Mouse (Mus musculus) 3T3-L1 (cell line): ENCODE measurements around the gene Ncoa3.
"Not testable (repeated sequence)": the region's sequence is repeated elsewhere in the genome, so short reads cannot be mapped to it uniquely, and the experiment has no call there.

Source experiments
- DNase-seq: peaks from one replicate; pipeline ENCODE4 v3.0.0-alpha.2; 2015; ENCODE audit warnings: low read depth, low spot score

The Ncoa3 gene

DNA sequence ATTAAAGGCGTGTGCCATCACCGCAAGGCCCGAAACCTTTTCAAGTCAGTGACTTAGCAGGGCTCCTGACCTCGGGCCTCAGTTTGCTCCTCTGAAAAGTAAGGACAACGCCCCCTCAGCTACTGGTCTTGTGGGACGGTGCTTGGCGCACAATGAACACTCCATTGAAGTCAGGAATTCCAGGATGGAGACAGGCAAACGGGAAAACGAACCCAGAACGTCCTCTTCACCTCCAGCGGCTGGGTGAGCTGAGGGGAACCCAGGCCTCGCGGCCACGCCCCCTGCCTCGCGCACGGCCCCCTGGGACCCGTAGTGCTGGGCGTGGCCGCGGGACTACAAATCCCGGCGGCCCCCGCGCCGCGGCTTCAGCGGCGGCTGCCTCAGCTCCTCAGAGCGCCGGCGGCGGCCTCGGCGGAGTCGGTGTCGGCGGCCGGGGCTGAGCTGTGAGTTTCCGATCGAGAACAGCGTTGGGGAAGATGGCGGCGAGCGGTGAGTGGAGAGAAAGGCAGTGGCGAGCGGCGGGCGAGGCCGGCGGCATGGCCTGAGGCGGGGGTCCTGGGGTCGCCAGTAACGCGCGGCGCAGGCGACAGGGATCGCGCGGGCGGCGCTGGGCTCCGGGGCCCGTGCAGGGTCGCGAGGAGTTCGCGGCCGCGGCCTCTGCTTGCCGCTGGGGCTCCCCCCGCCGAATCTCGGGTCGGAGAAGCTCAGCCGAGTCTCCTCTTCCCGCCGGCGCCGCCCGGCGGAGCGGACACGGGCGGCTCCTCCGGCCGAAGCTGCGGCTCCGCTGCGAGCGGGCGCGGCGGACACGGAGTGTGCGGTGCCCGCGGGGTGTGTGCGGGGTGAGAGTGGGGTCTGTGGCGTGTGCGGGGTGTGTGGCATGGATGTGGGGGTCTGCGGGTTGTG, at the start of gene Ncoa3:
TSS of gene Ncoa3 (plus strand) at position 367 of the 903 bp plus-strand sequence.
- peak; percentile 86 for DNase-seq

DNA sequence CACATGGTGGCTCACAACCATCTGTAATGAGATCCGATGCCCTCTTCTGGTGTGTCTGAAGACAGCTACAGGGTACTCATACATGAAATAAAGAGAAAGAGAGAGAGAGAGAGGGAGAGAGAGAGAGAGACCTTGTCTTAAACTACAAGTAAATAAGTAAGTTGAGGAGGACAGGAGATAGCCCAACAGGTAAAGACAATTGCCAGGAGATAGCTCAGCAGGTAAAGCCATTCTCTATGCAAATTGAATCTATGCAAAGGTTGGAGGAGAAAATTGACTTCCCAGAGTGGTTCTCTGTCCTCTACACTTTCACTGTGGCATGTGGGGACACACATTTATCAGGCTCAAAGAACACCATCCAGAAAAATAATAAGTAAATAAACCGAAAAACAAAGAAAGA, 49.3 kb upstream of the Ncoa3 start:
- DNase-seq = no peak

DNA sequence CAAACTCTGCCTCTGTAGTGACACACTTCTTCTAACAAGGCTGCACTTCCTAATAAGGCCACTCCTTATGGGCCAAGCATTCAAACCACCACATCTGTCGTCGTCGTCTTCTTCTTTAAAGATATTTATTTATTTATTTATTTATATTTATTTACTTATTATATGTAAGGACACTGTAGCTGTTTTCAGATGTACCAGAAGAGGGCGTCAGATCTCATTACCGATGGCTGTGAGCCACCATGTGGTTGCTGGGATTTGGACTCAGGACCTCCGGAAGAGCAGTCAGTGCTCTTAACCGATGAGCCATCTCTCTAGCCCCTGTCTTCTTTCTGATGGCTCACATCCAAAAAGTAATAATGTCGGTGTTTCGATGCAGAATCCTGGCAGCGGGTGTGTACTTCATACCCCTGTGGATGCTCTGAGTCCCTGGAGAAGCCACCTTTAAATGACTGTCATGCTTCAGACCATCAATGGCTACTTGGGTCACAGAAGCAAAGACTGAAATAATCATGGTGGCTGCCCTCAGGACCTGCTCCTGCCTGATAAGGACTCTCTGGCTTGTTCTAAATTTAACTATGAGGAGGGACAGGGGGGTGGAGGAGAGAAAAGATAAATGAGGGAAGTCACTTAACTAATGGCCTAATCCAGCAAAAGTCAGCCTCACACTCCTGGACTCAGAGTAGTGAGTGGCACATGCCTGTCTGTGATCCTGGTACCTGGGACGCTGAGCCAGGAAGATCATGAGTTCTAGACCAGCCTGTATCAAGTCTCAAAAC, 47.7 kb upstream of the Ncoa3 start:
- no peak for DNase-seq

DNA sequence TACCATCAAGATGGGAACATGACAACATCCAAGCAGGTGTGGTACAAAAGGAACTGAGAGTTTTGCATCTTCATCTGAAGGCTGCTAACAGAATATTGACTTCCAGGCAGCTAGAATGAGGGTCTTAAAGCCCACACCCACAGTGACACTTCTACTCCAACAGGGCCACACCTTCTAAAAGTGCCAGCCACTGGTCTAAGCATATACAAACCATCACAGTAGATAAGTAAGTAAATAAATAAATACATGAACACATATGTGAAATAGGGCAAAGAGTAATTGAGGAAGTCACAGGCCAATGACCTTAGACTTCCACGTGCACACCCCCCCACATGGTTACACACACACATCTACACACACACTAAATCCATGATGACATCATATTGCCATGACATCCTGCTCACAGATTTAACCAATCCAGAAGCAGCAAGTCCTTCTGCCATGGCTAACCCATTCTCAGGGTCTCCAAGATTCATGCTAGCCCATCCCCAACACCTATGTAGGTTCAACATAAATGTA, 46.3 kb upstream of the Ncoa3 start:
- no peak for DNase-seq

DNA sequence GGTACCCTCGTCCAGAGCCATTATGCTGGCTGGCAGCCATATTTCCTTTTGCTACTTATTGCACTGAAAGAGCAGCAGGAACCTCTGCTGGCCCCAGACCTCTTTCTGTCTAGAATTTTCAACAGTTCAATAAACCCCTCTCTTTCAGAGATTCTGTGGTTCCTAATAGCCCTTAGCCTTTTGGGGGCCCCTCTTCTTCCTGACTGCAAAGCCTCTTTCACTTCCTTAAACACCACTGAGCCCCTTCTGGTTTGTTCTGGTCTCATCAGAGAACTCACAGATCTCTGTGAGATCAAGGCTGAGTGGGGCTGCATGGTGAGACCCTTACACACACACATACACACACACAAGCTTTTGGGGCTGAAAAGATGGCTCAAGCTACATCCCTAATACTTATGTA, 44.4 kb upstream of the Ncoa3 start:
- DNase-seq = no peak

DNA sequence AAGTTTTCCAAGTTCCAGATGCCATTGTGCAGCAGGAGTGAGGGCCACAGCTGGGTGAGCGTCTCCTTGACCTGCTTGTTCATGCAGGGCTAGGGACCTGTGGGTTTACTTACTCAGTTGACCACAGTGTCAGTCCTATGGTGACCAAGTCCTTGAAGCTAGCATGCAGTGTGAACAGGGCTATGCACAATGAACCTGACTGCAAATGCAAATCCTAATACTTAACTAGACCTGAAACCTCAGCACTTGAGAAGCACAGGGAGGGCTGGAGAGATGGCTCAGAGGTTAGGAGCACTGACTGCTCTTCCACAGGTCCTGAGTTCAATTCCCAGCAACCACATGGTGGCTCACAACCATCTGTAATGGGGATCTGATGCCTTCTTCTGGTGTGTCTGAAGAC, 43.7 kb upstream of the Ncoa3 start:
- DNase-seq = not testable (repeated sequence)

DNA sequence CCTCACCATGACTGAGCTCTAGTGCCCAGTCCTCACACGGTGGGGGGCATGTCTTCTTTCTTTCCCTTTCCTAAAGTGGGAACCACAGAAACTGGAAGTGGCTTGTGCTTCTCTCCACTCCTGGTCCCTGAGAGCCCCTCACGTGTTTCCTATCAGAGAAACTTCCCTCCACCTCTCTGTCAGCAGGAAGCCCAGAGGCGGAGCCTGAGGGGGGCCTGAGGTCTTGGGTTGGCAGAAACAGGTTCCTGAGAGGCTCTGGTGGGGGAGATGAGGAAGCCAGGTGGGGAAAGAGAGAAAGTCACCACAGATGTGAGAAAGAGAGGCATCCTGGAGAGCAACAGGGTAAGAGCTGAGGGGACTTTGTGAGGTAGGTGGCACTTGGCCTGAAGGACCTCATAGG, 42.7 kb upstream of the Ncoa3 start:
- DNase-seq = no peak

DNA sequence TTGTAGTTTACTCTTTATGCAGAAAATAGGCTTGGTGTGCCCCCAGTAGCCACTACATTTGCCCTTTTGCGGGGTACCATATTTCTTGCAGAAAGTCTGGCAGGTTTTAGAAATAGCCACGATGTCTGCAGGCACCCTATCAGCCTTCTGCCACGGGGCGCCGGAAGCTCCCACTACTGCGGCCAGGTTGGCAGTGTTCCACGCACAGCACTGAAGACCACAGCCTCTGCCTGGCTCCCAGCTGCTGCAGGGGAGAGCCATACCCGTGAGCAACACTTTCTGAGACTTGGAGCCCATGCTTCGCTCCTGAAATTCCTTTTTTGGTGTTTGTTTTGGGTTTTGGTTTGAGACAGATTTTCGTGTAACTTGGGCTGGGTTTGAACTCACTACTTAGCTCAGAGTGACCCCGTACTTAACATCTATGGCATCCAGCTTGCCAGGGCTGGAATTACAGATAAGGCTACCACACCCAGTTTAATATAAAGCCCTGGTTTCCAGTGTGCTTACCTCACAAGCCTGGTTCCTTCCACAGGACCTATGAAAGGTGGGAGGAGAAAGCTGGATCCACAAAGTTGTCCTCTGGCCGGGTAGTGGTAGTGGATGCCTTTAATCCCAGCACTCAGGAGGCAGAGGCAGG, 40.9 kb upstream of the Ncoa3 start:
- DNase-seq = no peak

DNA sequence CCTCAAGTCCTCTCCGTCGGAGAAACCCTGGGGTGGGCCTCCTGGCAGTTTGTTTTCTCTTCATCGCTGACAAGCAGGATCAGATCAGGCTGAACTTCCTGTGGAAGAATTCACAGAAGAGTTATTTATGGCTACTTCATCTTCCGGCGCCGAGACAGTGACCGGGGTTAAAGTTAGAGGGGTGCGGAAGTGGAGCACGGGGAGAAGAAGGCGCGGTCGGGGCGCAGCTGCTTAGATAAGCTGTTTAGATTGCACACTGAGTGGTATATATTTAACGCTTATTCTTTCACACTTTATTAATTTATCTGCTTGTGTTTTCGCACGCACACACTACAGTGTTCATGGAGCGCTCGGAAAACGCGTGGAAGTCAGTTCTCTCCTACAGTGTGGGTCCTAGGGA, 37.6 kb upstream of the Ncoa3 start:
- DNase-seq = no peak

DNA sequence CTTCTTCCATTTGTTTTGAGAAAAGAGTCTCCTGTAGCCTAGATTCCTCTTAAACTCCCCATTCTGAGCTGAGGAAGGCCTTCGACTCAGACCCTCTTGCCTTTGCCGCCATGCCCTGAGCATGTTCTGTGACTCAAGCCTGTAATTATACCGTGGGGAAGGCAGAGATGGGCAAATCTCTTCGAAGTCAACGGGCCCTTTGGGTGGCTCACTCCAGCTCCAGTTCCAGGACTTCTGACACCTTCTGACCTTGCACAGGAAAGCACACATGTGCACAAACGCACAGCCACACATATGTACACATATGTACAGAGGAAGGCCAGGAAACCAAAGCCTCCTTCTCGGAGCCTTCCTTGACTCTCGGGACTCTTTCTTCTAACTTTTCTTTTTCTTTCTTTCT, 37.0 kb upstream of the Ncoa3 start:
- no peak for DNase-seq

DNA sequence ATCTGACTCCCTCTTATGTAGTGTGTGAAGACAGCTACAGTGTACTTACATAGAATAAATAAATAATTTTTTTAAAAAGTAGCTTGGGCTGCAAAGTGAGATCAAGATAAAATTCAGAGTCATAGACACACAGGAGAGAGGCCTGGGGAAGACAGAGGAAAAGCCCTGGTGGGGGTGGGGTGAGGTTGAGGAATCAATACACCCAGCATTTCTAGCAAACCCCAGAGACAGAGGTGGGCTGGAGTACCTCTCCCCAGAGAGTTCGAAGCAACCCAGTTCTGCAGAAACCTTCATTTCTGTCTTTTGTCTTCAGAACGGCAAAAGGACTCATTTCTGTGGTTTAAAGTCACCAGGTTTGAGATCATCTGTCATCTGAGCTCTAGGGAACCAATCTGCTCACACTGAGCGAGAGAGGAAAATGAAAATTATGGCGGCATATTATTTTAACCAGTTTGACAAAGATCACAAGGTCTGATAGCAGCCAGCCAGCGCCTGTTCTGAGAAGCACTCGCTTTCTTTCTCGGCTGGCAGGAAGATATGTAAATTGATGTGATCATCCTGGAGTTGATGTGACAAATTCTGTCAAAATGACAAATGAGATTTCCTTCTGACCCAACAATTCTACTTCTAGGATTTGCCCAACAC, 36.2 kb upstream of the Ncoa3 start:
- DNase-seq = no peak

DNA sequence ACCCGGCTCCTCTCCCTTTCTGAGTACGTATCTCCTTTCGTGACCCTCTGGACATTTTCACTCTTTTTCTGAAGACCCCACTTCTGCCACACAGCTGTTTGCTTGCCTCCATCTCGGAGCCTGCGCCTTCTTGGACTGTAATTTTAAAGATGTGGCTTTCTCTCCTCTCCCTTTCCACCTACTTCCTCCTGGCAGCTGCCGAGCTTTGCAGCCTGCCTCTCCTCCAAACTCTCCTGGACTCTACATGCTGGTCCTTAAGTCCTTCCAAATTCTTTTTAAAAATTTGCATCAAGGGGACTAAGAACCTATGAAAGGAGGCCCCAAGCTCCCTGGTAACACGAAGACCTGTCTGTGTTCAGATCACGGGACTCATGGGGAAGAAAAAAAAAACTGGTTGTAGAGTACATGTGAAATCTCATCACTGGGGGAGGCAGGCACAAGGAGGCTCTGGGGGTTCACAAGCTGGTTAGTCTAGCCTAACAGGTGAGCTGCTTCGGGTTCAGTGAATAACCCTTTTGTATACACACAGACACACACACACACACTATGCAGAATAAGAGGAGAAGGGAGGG, 35.1 kb upstream of the Ncoa3 start:
- no peak for DNase-seq

DNA sequence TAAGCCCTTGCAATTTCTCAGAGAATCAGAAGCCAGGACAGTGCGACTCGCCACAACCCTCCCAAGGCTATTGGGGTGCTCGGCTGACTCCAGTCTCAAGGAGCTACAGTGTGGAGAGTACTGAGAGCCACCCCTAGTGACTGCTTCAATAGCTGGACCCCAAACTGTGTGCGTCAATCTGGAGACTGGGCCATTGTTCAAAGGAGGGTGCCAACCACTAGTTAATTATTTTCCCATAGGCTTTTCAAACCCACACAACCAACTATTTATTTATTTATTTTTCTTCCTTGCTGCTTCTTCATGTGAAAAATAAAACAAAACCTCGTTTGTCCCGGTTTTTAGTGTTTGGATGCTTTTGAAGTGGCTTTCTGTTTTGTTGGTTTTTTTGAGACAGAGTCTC, 33.9 kb upstream of the Ncoa3 start:
- no peak for DNase-seq

DNA sequence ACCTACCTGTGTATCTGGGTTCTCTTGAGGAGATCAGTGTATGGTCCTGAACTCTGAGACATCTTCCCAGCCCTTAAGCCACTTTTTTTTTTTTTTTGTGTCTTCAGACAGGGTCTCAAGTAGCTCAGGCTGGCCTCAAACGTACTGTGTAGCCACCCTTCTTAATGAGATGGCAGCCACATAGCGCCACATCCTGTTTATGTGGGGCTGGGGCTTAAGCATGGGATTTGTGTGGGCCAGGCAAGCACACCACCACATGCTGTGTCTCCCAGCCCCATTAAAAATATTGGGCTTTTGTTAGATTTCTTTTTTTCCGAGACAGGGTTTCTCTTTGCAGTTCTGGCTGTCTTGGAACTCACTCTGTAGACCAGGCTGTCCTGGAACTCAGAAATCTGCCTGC, 31.7 kb upstream of the Ncoa3 start:
- DNase-seq = no peak

DNA sequence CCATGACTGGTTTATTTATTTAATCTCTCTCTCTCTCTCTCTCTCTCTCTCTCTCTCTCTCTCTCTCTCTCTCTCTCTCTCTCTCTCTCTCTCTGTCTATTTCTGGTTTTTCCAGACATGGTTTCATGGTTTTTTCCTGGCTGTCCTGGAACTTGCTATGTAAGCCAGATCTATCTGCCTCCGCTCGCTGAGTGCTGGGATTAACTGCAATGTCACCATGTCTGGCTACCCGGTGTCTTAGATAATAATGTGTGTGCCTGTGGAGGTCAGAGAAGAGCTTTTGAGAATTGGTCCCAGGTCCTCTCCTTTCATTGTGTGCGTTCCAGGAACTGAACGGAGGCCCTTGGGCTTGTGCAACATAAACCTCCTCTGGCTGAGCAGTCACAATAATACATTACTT, 29.6 kb upstream of the Ncoa3 start:
- no peak for DNase-seq

DNA sequence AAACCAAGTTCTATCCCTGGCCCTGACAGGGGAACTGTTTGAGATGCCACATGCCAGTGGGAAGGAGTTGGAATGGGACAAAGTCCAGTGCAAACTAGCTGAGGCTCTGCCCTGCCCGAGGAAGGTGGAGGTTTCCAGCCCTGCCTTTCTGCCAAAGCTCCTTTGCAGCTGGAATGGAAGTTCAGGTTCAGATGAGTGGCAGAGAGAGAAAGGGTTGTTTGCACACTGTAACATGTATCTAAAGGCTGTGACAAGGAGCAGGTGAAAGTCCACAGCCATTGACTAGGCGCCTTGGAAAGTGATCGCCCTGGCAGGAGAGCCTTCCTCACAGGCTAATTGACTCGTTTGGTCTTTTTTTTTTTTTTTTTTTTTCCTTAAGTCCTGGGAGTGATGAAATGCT, 28.3 kb upstream of the Ncoa3 start:
- no peak for DNase-seq

DNA sequence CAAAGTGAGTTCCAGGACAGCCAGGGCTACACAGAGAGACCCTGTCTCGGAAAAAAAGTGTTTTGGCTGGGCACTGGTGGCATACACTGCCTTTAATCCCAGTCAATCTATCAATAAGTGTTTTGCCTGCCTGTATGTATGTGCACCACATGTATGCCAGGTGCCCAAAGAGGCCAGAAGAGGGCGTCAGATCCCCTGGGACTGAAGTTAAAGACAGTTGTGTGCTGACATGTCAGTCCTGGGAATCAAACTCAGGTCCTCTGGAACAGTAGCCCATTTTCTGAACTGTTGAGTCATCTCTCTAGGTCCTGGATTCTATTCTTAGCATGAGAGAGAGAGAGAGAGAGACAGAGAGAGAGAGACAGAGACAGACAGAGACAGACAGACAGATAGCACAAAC, 25.4 kb upstream of the Ncoa3 start:
- DNase-seq = peak; percentile 27

DNA sequence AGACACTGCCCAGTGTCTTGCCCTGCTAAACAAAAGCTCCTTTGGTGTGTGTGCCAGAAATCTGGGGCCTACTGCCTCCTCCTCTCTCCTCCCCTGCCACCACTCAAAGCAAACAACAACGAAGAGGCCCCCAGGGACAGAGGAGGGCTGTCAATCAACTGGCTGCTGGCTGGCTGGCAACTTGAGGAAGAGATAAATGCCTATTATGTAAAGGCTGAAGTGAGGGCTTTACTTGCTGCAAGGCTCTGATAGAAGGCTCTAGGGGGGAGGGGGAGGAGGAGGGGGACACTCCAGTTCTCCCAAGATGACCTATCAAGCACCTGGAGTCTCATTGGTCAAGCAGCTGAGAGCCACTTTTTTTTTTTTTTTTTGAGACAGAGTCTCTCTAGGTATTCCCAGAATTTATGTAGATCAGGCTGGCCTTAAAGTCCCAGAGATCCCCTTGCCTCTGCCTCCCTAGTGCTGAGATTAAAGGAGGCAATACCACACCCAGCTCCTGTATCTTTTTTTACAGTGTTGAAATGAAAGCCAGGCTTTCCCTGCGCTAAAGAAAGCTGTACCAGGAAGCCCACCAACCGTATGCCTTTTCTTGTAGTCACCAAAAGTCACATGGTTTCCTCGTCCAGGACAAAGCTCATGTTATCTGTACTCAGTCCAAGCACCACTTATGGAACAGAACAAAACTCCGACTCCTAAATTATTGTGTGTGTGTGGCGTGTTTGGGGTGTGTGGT, 24.4 kb upstream of the Ncoa3 start:
- DNase-seq = peak; percentile 88

DNA sequence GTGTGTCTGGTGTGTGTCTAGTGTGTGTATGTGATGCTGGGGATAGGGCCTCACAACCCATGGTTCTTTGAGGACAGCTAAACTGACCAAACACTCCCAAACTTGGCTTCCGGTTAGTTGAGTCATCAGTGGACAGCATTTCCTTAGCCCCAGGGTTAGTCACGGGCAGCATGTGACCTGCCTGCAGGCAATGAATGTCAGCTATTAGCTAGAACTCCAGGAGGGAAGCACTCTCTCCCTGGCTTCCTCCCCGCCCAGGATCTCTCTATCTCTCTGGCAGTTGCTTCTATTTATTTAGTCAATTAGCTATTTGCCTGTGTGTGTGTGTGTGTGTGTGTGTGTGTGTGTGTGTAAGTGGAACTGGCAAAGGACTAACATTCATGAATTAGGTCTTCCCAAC, 23.6 kb upstream of the Ncoa3 start:
- peak; percentile 96 for DNase-seq

DNA sequence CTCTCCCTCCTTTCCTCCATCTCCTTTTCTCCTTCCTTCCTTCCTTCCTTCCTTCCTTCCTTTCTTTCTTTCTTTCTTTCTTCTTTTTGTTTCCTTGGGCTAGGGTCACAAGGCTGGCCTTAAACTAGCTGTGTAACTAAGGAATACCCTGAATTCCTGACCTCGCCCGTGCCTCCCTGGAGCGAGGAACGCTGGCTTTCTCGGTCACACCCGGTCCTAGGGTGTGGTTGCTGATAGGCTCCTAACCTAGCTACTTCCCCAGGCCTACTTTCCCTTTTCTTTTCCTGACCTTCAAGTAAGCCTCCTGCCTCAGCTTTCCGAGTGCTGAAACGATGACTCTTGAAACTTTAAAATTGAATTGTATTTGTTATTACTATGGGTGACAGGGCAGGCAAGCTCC, 23.0 kb upstream of the Ncoa3 start:
- peak; percentile 59 for DNase-seq

DNA sequence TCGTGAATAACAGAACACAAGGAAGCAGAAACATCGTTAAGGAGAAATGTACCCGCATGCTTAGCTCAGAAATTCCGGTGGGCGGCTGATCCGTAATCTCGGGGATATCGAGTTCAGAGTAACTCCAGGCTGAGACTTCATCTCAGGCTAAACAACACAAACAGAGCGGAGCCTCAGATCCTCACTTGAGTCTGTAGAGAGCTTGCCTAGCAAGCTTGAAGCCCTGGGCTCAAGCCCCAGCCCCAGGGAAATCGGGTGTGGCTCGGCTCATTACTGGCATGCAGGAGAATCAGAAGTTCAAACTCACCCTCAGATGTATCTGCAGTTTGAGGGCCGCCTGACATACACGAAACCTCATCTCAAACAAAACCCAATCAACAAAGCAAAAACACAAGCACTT, 22.5 kb upstream of the Ncoa3 start:
- DNase-seq = no peak
